Mouse (Mus musculus) lung, postnatal 36 days (tissue): ENCODE results near the gene Kmo.

Experiments used
- DNase-seq: peaks from one replicate; pipeline ENCODE4 v3.0.0; 2022; ENCODE audit warnings: mixed read lengths

Gene Kmo

DNA sequence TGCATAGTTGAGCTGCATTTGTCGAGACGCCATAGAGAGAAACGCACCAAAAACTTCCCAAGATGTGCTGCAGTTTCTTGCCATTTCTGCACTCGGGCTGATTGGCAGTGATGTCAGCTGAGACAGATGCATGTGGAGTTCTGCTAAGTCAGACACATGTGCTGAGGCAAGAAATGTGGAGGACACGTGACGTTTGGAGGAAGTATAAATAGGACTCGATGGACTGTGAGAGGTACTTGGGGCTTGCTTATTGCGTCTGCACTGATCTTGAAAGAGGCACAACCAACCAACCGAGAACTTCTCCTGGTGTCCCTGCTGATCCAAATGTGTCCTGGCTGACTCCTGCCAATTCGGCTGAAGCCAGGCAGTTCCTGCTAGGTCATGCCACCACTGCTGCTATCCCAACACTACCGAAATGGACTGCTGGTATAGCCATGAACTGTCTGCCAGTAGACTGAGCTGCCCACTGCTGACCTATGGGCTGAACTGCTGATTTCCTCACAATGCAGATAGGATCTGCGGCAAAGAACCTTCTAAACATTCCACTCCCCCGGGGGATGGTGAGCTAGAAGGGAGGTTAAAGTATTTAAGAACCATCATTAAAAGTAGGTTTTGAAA lies at the start of gene Kmo:
Gene Kmo, plus strand, starts transcription at position 568 of the 618 bp plus-strand sequence.
- no peak for DNase-seq

DNA sequence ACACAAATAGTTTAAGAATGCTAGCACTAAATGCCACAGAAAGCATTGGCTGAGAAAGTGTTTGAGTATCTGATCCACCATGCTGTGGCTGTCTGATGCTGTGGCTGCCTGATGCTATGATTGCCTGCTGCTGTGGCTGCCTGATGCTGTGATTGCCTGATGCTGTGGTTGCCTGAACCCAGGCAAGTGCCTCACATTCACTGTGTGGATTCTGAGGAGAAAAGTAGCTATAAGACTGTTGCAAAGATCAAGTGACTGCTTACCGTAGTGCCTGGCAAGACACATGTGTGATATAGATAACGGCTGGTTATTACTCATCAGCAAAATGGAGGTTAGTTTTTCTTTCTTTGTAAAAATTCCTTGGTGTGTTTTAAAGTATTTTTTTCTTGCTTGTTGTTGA lies 46.1 kb upstream of the Kmo start:
- DNase-seq, result no peak

DNA sequence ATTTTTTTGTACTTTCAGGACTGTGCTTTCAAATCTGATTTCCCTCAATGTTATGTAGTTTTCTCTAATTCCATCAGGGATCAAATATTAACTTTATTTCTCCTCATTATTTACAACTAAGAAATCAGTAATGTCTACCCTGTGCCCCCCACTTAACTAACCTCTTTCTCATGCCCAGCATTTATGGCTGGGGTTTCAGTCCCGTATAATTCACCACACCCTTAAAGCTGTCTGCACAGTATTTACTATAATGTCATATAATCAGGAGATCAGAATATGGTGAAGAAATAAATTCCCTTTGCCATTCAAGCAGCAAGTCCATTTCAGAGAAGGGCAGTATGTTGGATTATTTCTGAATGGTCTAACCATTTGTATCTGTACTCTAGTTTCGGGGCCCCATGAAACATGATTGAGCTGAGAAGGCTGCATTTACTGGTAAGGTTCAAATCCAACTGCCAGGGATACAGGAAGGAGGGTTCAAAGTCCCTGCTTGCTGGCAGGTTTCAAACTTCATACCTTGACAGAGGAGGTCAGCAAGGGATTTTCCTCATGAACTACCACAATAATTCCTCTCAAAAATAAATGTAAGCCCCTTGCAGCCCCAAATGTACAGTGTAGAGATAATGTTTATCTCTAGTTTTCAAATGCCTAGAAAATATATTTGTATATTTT lies 41.6 kb upstream of the Kmo start:
- no peak for DNase-seq

DNA sequence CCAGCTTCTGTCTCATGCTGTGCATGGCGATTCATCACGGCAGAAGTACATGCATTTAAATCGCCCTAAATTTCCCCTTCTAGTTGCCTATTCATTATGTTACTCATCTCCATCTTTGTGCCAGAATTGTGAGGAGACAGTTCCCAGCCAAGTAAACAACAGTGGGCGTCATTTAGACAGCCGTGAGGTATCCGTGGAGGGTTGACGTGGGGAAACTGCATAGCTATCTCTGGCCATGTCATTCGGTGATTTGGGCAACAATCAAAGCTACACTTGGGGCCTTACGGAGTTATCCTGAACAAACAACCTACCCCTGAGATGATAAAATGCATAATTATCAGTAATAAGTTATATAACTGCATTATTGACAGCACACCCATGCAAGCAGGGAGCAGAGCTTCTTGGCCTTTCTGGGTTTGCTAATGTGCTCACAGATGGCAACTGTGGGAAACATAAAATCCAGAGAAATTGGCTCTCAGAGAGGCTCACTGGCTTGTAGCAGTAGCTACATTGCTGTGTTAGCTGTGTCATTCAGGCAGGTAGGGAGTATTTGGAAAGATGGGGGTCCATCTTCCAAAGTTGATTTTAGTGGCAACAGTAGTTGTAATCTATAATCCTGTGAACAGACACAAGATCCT lies 40.5 kb upstream of the Kmo start:
- no peak for DNase-seq

DNA sequence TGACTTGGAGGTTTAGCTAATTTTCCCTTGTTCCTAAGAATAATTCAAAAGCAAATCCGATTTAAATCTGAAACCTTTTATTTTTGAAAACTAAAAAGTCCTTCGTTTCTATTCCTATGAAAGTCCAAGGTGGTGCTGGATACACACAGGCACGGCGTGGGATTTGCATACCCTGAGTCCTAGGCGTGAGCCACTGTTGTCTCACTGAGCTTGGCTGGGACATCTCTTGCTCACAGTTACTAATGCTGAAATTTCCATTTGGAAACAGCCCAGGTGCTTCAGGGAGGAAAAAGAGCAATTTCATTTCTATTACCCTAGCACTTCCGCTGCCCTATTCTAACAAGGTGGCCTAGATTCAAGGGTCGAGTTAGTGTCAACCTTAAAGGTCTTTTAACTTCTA lies 39.8 kb upstream of the Kmo start:
- no peak for DNase-seq

DNA sequence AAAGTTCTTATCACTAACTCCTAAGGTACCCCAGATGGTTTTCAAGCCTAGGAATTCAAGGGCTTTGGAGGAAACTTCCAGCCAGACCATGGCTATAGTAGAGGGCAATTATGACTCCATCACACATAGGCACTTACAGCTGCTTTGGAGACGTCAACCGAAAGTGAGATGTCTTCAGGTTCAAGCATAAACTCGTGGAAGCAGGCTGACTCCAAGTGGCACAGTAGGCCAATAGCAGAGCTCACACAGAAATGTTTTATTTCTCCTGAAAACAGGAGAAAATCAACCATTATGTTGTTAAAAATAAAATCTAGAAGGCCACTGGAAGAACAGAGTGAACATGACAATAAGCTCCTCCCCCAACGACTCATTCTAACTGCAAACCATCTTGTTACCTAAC lies 37.4 kb upstream of the Kmo start:
- no peak for DNase-seq

DNA sequence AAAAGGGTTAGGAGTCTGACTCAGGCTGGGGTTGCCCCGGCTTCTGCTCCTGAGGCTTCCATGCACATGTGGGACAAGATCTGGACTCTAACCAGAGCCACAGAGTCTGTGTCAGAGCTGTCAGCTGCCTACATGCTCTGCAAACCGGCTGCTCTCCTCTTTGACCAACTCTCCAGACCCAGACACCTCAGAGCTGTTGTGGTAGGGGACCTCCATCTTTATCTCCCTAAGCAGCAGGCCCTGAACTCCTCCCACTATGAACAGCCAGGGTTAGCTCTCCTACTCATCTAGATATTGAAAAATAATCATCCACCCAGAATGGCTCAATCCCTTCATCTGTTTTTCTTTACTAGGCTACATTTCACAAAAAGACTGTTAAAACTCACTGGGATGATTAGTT lies 34.9 kb upstream of the Kmo start:
- DNase-seq, result no peak

DNA sequence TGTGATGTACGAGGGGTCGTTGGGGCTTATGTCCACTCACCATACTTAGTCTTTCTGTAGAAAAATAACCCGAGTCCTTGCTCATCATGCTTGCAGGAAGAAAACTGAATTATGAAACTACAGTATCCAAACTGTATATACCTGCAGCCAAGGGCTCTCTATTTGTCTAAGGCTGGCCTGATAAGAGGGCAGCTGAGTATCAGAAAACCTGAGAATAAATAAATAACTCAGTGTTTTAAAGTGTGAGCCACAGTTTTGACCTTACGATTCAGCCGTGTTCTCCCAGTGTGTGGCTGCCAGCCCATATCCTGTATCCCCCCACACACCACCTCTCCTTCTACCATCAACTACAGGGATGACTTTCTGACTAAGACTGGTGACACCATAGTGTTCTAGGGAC lies 33.5 kb upstream of the Kmo start:
- no peak for DNase-seq

DNA sequence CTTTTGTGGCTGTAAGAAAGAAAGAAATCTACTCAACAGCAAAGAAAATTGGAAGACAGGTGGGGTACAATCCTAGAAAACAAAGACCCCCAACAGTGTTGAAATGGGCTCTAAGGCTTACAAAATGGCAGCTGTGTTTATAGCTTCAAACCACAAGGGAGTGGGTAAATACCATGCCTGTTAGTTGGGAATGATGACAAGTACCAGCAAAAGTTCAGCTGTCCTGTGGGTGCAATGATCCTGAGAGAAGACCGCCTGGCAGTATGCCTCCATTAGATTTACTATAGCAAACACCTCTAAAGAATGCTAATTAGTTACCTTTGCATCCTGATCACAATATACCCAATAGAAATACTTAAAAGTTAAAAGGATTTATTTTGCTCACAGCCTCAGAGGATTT lies 27.3 kb upstream of the Kmo start:
- DNase-seq, result no peak

DNA sequence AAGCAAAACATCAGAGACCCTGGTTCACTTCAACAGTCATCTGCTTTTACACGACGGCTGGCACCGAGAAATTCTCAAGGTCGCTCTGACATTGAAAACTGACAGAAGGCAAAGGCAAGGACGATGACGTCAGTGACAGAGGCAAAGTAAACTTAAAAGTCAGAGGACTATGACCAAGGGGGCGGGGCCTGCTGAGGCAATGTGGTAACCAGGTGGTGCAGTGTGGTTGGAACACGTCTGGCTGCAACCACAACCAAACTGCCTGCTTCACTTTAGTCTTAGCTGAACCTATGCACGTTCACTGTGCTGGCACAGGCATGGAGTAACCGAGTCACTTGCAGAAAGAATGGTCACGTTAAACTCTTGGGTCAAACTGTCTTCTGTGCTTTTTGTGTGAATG lies 17.9 kb upstream of the Kmo start:
- DNase-seq, result no peak

DNA sequence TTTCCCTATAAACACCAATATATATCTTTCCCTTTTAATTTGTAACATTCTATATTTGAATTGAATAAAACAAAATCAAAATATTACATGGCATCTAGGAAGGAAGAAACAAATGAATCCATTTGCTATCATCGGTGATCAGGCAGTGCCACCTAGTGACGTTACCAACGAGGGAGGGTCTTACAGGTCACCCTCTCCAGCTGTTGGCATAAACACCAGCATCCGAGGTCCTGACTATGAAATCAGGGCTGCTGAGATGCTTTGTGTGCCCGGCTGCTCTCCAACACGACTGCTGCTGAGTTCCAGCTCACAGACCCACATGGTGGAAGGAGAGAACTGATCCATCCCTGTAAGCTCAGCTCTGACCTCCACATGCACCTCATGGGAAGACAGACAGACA lies 16.8 kb upstream of the Kmo start:
- DNase-seq, result no peak

DNA sequence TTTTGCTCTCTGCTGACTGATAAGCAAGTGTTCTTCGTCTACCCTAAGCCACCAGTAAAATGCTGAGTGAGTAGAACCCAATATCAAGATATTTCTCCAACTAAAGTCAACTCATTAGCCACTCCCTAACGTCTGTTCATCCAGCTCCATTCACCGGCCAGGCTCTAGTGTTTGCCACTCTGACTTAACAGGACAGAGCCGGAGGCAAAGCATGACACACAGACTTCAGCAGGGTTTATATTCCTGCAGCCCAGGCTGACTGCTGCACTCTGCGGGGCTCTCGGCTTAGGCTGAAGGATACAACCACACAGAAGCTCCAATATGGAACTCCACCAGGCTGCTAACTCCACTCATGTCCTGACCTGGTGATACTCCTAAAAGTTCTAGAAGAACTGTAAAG lies 12.9 kb upstream of the Kmo start:
- DNase-seq, result no peak

DNA sequence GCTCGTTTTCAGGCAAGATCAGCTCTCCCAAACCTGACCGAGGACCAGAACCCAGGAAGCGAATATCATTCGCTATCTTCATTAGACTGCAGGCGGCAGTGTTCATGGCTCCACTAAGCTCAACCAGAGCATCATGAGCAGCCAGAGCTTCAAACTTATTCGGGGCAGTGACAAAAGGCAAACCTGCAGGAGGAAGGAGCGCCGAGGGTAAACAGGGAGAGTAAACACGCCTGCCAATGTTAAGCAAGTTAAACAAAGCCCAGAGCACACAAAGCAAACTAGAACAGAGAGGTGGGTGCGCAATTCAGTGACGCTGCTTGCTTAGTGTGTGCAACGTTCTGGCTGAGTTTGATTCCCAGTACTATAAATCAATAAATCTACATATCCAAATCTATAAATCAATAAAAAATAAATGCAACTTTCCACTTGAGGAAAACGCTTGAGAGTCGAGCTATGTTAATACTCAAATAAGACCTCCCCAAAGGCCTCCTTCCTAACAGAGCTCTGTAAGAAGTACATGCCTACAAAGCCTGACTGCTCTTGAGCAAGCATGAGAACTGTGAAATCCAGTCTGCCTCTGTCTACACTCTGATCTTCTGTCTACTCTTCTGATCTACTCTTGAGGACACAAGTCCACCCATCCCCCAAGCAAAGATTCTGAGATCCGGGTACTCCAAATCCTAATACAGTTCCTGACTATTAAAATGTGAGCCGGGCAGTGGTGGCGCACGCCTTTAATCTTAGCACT lies 12.2 kb upstream of the Kmo start:
- DNase-seq, result peak; percentile 21

DNA sequence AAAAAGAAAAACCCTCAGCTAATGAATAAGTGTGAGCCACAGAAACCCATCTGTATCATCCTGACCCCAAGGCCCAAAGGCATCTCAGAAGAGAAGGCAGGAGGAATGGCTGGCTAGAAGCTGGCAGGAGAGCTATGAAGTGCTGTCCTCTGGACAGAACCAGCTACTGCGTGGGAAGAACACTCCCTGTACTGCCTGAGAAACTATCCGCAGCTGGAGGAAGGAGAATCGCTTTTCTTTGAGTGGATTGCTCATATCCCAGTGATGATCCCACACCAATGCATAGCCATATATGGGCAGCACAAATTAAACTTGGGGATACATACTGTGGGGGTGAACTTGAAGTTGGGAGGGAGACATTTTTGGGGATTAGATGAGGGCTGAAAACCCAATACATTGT lies 11.5 kb upstream of the Kmo start:
- DNase-seq, result no peak

DNA sequence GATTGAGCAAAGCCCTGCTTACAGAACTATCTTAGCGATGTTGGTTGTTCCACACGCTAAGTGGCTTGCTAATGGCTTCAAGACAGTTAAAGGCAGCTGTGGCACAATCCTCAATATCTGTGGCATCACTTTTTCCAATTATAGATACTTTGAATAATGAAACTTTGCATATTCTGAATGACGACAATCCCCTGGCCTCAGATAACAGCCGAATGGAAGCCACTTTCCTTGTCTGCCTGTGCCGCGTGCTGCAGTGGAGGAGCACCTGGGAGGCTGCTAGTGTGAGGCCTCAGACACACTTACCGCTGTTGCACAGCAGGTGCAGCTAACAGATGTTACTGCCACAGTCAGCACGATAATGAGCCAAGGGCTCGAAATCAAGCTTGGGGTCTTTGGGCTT lies 5.2 kb upstream of the Kmo start:
- DNase-seq, result no peak

DNA sequence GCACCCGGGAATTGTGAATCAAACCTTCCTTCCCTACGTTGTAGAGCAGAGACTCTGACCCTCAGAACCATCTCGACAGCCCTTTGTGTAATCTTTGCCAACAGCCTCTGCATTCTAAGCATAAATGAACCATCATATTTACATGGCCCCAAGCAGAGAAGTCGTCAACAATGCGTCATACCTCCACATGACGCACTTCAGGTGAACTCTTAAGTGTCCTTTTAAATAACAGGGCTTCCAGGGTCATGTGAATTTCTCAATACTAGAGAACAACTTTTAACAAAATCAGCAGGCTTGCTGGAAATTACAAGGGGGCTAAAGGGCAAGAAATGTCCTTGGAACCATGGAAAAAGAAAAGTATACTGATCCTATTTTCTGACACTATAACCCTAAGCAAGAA lies 3.5 kb downstream of the Kmo start:
- DNase-seq, result no peak

DNA sequence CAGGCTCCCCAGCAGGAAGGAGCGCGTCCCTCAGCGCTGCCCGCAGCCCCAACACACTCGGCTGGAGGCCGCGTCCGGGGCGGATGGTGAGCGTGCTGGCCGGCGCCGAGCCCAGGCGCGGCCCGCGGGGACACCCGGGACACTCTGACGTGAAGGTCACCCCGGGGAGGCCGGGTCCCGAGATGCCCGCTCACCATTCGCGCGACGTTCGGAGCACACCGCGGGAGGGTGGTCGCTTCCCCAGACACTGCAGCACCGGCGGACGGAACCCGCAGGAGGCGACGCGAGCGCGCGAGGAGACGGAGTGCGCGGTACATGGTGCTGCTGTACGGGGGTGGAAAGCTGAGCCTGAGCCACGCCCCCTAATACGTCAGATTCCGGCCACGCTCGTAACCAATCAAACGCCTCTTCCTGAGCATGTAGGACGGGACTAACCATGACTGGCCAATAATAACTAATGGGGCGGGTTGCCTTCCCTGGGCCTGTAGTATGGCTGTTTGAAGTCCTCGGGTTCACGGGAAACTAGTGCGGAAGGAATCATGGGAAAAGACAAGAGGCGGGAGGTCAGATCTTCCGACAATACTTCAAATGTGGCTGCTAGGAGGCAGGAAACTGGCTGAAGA lies 5.2 kb downstream of the Kmo start, which contains the start of gene Fh1:
Gene Fh1, minus strand, starts transcription at position 379 of the 623 bp plus-strand sequence.
- peak; percentile 99 for DNase-seq

DNA sequence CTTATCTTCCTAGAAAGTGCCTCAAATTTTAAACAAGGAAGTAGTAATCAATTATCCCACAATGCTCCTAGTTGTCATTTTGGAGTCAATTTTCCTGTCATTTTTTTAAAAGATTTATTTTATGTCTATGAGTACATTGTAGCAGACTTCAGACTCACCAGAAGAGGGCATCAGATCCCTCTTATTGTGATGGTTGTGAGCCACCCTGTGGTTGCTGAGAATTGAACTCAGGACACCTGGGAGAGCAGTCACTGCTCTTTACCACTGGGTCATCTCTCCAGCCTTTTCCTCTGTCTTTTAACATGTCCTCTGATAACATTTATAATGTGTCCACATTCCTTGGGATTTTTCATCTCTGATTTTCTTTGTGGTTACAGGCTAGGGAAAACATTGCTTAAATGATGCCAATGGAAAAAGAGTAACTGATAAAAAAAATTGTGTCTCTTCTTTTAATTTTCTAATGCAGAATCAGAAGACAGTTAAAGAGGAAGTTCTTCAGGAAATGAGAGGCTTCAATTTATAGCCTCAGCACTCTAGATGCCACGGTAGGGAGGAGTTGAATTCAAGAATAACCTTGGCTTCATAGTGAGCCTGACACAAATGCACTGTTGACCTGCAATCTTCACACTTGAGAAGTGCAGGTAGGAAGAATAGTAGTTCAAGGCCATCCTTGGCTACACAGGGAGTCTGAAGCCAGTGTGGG lies 6.0 kb downstream of the Kmo start:
- DNase-seq, result peak; percentile 70

DNA sequence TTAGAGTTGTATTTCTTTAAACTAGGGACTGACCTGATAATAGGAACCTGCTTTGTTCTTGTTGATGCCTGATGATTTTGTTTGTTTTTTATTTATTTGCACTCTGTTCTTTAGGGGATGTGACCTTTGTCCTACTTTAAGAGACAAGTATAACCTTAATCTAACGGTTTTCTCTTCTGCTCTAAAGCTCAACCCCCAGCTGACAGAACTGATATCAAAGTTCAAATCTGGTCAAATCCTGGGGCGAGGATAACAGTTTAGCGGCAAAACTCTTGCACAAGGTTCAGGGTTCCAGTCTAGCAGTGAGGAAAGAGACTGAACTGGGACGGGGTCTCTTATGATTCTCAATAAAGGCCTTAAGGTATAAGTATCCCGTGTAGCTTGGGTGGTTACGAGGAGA lies 9.1 kb downstream of the Kmo start:
- DNase-seq, result no peak

DNA sequence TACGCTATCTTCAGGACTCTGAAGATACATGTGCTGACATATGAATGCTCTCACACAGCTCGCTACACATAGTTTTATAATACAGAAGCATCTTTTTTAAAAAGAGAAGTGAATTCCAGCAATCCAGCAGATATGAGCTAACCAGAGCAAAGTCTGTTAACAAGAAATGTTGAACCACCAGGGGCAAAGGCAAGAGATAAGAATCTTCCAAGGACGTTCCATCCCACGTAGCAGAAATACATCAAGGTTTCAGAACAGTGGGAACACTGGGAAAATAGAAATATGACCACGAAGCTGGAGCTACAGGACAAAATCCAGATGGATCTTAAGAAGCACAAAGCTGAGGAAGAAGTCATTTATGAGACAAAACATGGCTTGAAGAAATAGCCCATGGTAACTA lies 10.2 kb downstream of the Kmo start:
- no peak for DNase-seq

DNA sequence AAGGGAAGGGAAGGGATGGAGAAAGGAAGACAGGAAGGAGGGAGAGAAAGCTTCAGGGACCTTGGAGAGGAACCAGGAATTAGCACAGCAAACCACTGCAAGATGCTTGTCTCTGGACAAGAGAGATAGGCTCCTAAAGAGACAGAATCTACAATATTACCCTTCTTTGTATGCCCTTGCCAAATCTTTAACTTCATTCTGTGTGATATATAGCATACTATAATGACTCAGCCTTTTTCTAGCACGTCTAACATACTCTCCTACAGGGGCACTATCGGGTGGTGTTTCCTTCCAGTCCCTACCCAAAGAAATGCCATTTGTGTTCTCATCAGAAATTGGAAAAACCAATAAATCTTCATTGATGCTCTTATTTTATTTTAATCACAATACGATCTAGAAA lies 10.9 kb downstream of the Kmo start:
- DNase-seq, result no peak

DNA sequence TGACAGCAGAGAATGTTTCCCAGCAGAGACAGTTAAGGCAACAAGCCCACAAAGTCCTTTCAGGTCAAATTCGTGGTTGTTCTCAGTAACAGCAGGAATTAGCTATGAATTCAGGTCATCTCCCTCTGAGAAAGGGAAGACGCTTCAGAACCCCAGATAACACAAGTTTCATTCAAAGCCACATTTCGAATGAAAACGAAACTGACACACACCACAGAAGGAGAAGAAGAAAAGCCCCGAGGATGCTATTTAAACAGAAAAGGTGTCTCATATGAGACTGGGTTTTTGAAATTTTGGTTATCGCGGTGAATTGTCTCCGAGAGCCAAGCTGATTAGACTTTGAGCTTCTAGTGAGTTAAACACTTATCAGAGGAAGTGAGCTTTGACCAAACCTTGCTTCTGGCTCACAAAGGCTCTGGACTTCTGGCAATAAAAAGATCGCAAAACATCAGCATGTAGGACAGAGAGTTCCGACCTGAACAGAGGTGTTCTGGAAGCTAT lies 11.6 kb downstream of the Kmo start:
- no peak for DNase-seq

DNA sequence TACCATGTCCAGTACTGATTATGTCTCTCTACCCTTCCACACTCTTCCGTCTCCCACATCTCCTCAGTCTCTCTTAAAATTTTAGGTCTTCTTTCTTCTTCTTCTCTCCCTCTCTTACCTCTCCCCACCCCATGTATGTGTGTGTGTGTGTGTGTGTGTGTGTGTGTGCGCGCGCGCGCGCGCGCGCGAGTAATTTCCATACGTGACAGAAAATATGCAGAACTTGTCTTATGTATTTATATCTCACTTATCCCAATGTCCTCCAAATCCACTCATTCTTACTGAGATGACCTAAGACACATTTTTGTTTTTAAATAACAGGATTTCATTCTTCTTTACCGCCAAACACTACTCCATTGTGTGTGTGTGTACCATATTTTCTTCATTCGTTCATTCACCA lies 12.3 kb downstream of the Kmo start:
- no peak for DNase-seq
